Mouse (Mus musculus): ENCODE measurements around the gene Fkbp15. TPM values are rescaled to one million over a fixed set of nuclear protein-coding genes. Genes with fewer than 3 reads are reported as not detected.

Fkbp15 gene
- total RNA-seq, 1 experiment, result 20.7 TPM

- Histone ChIP-seq H3K9me3 (ENCODE audit: control insufficient read depth, insufficient read depth, low read depth, low read length) (no peaks in the 10 kb centered on the region), H3K9ac (ENCODE audit: insufficient read depth, low read depth, low read length, poor library complexity, severe bottlenecking) (no peak overlapping the region), H3K4me3 (ENCODE audit: insufficient read depth in 1 of 2, low read depth in 1 of 2, low read length in 2 of 2, poor library complexity in 1 of 2, severe bottlenecking in 1 of 2) (no peak overlapping the region), H3K4me1 (ENCODE audit: control insufficient read depth in 2 of 2, insufficient read depth in 2 of 2, low read length in 2 of 2, poor library complexity in 1 of 2) (peaks cover 2 to 14% of the 10 kb centered on the region in 2 experiments; a peak in 3 of 4 replicates), H3K36me3 (ENCODE audit: control insufficient read depth, insufficient read depth, low read length, poor library complexity, severe bottlenecking) (no peaks in the 10 kb centered on the region), H3K27ac (ENCODE audit: insufficient read depth, low read depth, low read length, poor library complexity, severe bottlenecking) (no peak overlapping the region)
- in situ Hi-C loops (cut with MboI; ENCODE audit: low sequenced_read_pairs in 2 of 2, unreplicated experiment in 2 of 2), result no loop called here
- TF ChIP-seq HCFC1 (IDR thresholded peaks at IDR 0.05; ENCODE audit: borderline replicate concordance, insufficient read depth, low read length) (no peak), ZC3H11A (IDR thresholded peaks at IDR 0.05; ENCODE audit: borderline replicate concordance, low read depth, low read length) (no peak), CHD2 (IDR thresholded peaks at IDR 0.05; ENCODE audit: low read depth, low read length) (no peak)
- no peak for DNase-seq (ENCODE audit: low read depth, low spot score)
Observed at GRCm38 (mm10) chr4:62367586-62367985, 7.2 kb upstream of the Fkbp15 start.

GRCm38 (mm10) chr4:62366291-62366690 is 5.9 kb upstream of the Fkbp15 start:
- Histone ChIP-seq H3K9ac (ENCODE audit: insufficient read depth, low read depth, low read length, poor library complexity, severe bottlenecking) (no peak overlapping the region), H3K4me1 (ENCODE audit: control insufficient read depth in 2 of 2, insufficient read depth in 2 of 2, low read length in 2 of 2, poor library complexity in 1 of 2) (peaks cover 2 to 16% of the 10 kb centered on the region in 2 experiments; a peak in 3 of 4 replicates), H3K27ac (ENCODE audit: insufficient read depth, low read depth, low read length, poor library complexity, severe bottlenecking) (no peak overlapping the region; the same call in 1 of the 2 replicates), H3K4me3 (ENCODE audit: insufficient read depth in 1 of 2, low read depth in 1 of 2, low read length in 2 of 2, poor library complexity in 1 of 2, severe bottlenecking in 1 of 2) (no peak overlapping the region), H3K9me3 (ENCODE audit: control insufficient read depth, insufficient read depth, low read depth, low read length) (no peaks in the 10 kb centered on the region), H3K36me3 (ENCODE audit: control insufficient read depth, insufficient read depth, low read length, poor library complexity, severe bottlenecking) (no peaks in the 10 kb centered on the region)
- in situ Hi-C loops (cut with MboI; ENCODE audit: low sequenced_read_pairs in 2 of 2, unreplicated experiment in 2 of 2), result no loop called here
- TF ChIP-seq CHD2 (IDR thresholded peaks at IDR 0.05; ENCODE audit: low read depth, low read length), result no peak
- TF ChIP-seq ZNF384 (IDR thresholded peaks at IDR 0.05; ENCODE audit: low read depth, low read length), result no peak
- no peak for TF ChIP-seq ZC3H11A (IDR thresholded peaks at IDR 0.05; ENCODE audit: borderline replicate concordance, low read depth, low read length)
- TF ChIP-seq HCFC1 (IDR thresholded peaks at IDR 0.05; ENCODE audit: borderline replicate concordance, insufficient read depth, low read length), result no peak
- TF ChIP-seq MAFK (IDR thresholded peaks at IDR 0.05; ENCODE audit: insufficient read depth, low read depth, low read length), result no peak
- no peak for DNase-seq (ENCODE audit: low read depth, low spot score)

DNA sequence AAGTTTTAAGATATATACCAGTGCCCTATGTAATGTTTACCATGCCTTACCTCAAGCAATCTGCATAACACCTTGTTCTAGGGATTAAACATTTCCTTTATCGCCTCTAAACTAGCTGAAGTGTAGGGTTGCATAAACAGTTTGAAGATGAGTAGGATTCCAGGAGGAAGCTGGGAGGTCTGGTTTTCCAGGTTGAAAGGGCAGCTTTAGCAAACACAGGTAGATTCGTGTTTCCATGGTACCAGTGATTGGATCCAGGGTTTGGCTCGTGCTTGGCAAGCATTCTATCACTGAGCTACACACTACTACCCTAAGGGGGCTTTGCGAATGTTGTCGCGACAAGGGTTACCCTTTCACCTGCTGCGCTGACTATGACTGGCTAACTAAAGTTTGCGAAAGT is 4.0 kb upstream of the Fkbp15 start:
- no peak for DNase-seq (ENCODE audit: low read depth, low spot score)
- Histone ChIP-seq H3K4me3 (ENCODE audit: insufficient read depth in 1 of 2, low read depth in 1 of 2, low read length in 2 of 2, poor library complexity in 1 of 2, severe bottlenecking in 1 of 2) (no peak overlapping the region), H3K9ac (ENCODE audit: insufficient read depth, low read depth, low read length, poor library complexity, severe bottlenecking) (no peak overlapping the region), H3K9me3 (ENCODE audit: control insufficient read depth, insufficient read depth, low read depth, low read length) (no peaks in the 10 kb centered on the region), H3K36me3 (ENCODE audit: control insufficient read depth, insufficient read depth, low read length, poor library complexity, severe bottlenecking) (no peaks in the 10 kb centered on the region), H3K27ac (ENCODE audit: insufficient read depth, low read depth, low read length, poor library complexity, severe bottlenecking) (0 out of 2 replicates have a peak overlapping the region, but pooled peaks have one; percentile 45), H3K4me1 (ENCODE audit: control insufficient read depth in 2 of 2, insufficient read depth in 2 of 2, low read length in 2 of 2, poor library complexity in 1 of 2) (peaks cover 2 to 16% of the 10 kb centered on the region in 2 experiments; a peak in 3 of 4 replicates)
- TF ChIP-seq MAFK (IDR thresholded peaks at IDR 0.05; ENCODE audit: insufficient read depth, low read depth, low read length) (no peak), ZNF384 (IDR thresholded peaks at IDR 0.05; ENCODE audit: low read depth, low read length) (no peak), CHD2 (IDR thresholded peaks at IDR 0.05; ENCODE audit: low read depth, low read length) (no peak), ZC3H11A (IDR thresholded peaks at IDR 0.05; ENCODE audit: borderline replicate concordance, low read depth, low read length) (no peak), HCFC1 (IDR thresholded peaks at IDR 0.05; ENCODE audit: borderline replicate concordance, insufficient read depth, low read length) (no peak)
- in situ Hi-C loops (cut with MboI; ENCODE audit: low sequenced_read_pairs in 2 of 2, unreplicated experiment in 2 of 2), result no loop called here

DNA sequence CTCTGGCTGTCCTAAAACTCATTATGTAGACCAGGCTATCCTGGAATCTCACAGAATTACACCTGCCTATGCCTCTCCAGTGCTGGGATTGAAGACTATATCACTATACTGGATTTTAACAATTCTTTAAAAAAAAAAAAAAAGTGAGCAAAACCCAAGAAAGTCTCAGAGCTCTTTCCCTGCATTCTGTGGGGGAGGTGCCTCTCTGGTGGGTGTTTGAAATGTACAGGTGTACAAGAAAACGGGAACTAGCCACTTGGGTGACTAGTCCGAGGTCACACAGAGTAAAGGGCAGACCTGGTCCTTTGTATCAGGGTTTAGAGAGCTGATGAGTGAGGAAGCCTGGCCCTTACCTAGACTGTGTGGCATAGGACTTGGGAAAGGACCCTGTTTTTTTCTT is 2.1 kb upstream of the Fkbp15 start:
- H3K9ac ChIP-seq (ENCODE audit: insufficient read depth, low read depth, low read length, poor library complexity, severe bottlenecking), result no peak overlapping the region
- no peak for DNase-seq (ENCODE audit: low read depth, low spot score)
- H3K4me3 ChIP-seq (ENCODE audit: insufficient read depth in 1 of 2, low read depth in 1 of 2, low read length in 2 of 2, poor library complexity in 1 of 2, severe bottlenecking in 1 of 2), result no peak overlapping the region
- in situ Hi-C loops (cut with MboI; ENCODE audit: low sequenced_read_pairs in 2 of 2, unreplicated experiment in 2 of 2), result no loop called here
- H3K9me3 ChIP-seq (ENCODE audit: control insufficient read depth, insufficient read depth, low read depth, low read length), result no peaks in the 10 kb centered on the region
- H3K36me3 ChIP-seq (ENCODE audit: control insufficient read depth, insufficient read depth, low read length, poor library complexity, severe bottlenecking), result no peaks in the 10 kb centered on the region
- TF ChIP-seq MAFK (IDR thresholded peaks at IDR 0.05; ENCODE audit: insufficient read depth, low read depth, low read length), result no peak
- TF ChIP-seq ZNF384 (IDR thresholded peaks at IDR 0.05; ENCODE audit: low read depth, low read length), result no peak
- no peak for TF ChIP-seq HCFC1 (IDR thresholded peaks at IDR 0.05; ENCODE audit: borderline replicate concordance, insufficient read depth, low read length)
- TF ChIP-seq ZC3H11A (IDR thresholded peaks at IDR 0.05; ENCODE audit: borderline replicate concordance, low read depth, low read length), result no peak
- no peak overlapping the region for H3K27ac ChIP-seq (ENCODE audit: insufficient read depth, low read depth, low read length, poor library complexity, severe bottlenecking)
- peaks cover 2 to 14% of the 10 kb centered on the region in 2 experiments; a peak in 3 of 4 replicates for H3K4me1 ChIP-seq (ENCODE audit: control insufficient read depth in 2 of 2, insufficient read depth in 2 of 2, low read length in 2 of 2, poor library complexity in 1 of 2)

- no peak overlapping the region for H3K27ac ChIP-seq (ENCODE audit: insufficient read depth, low read depth, low read length, poor library complexity, severe bottlenecking)
- no peak overlapping the region; the same call in 1 of the 2 replicates for H3K9ac ChIP-seq (ENCODE audit: insufficient read depth, low read depth, low read length, poor library complexity, severe bottlenecking)
Observed at GRCm38 (mm10) chr4:62361997-62362396, 1.6 kb upstream of the Fkbp15 start.

More at GRCm38 (mm10) chr4:62361997-62362396, 1.6 kb upstream of the Fkbp15 start:
- Histone ChIP-seq H3K9me3 (ENCODE audit: control insufficient read depth, insufficient read depth, low read depth, low read length) (no peaks in the 10 kb centered on the region), H3K4me1 (ENCODE audit: control insufficient read depth in 2 of 2, insufficient read depth in 2 of 2, low read length in 2 of 2, poor library complexity in 1 of 2) (peaks cover 2 to 14% of the 10 kb centered on the region in 2 experiments; a peak in 3 of 4 replicates), H3K4me3 (ENCODE audit: insufficient read depth in 1 of 2, low read depth in 1 of 2, low read length in 2 of 2, poor library complexity in 1 of 2, severe bottlenecking in 1 of 2) (peak overlapping the region in 1 of 2 experiments; percentile 10; a peak in 1 of 4 replicates), H3K36me3 (ENCODE audit: control insufficient read depth, insufficient read depth, low read length, poor library complexity, severe bottlenecking) (no peaks in the 10 kb centered on the region)
- DNase-seq (ENCODE audit: low read depth, low spot score), result no peak
- TF ChIP-seq HCFC1 (IDR thresholded peaks at IDR 0.05; ENCODE audit: borderline replicate concordance, insufficient read depth, low read length) (no peak), ZNF384 (IDR thresholded peaks at IDR 0.05; ENCODE audit: low read depth, low read length) (no peak), MAFK (IDR thresholded peaks at IDR 0.05; ENCODE audit: insufficient read depth, low read depth, low read length) (no peak), ZC3H11A (IDR thresholded peaks at IDR 0.05; ENCODE audit: borderline replicate concordance, low read depth, low read length) (no peak), CHD2 (IDR thresholded peaks at IDR 0.05; ENCODE audit: low read depth, low read length) (no peak)
- in situ Hi-C loops (cut with MboI; ENCODE audit: low sequenced_read_pairs in 2 of 2, unreplicated experiment in 2 of 2), result no loop called here
